Mouse (Mus musculus) limb, embryonic 11.5 days (tissue): ENCODE data around the gene Slc3a2. TPM values are rescaled to one million over a fixed set of nuclear protein-coding genes. Genes with fewer than 3 reads are reported as not detected.

Source experiments
- ATAC-seq: fragments of 200-750 bp; cut with Nextera tagmentation; 2 replicates; pipeline ENCODE4 v1.8.0; 2017; ENCODE audit warnings: low read depth; ENCODE audit not compliant: insufficient number of reproducible peaks, low FRiP score, low TSS enrichment
- DNase-seq: peaks from one replicate; pipeline ENCODE4 v3.0.0-alpha.2; 2015; ENCODE audit warnings: low spot score
- H3K27ac ChIP-seq: fragments of 300-500 bp; sonication (generic); replicated peaks from 2 replicates; pipeline ENCODE4 v1.5.1; 2014; ENCODE audit warnings: low read depth, mild to moderate bottlenecking, low read length
- H3K27me3 ChIP-seq: fragments of 300-500 bp; sonication (generic); 2 replicates; pipeline ENCODE4 v1.6.1; 2014; ENCODE audit warnings: mild to moderate bottlenecking, low read length, mixed read lengths; ENCODE audit not compliant: control insufficient read depth, insufficient read depth
- H3K36me3 ChIP-seq: fragments of 300-500 bp; sonication (generic); 2 replicates; pipeline ENCODE4 v1.6.1; 2014; ENCODE audit warnings: mild to moderate bottlenecking, low read length, moderate library complexity, mixed read lengths; ENCODE audit not compliant: control insufficient read depth, insufficient read depth
- H3K4me1 ChIP-seq: fragments of 300-500 bp; sonication (generic); 2 replicates; pipeline ENCODE4 v1.6.1; 2014; ENCODE audit warnings: low read length, mixed read lengths; ENCODE audit not compliant: control insufficient read depth, insufficient read depth
- H3K4me2 ChIP-seq: fragments of 300-500 bp; sonication (generic); 2 replicates; pipeline ENCODE4 v1.6.1; 2014; ENCODE audit warnings: low read depth, mild to moderate bottlenecking, moderate library complexity; ENCODE audit not compliant: severe bottlenecking
- H3K4me3 ChIP-seq: fragments of 300-500 bp; sonication (generic); 2 replicates; pipeline ENCODE4 v1.5.1; 2014; ENCODE audit warnings: low read depth, low read length
- H3K9ac ChIP-seq: fragments of 300-500 bp; sonication (generic); 2 replicates; pipeline ENCODE4 v1.6.1; 2014; ENCODE audit warnings: mild to moderate bottlenecking, low read length
- H3K9me3 ChIP-seq: fragments of 300-500 bp; sonication (generic); 2 replicates; pipeline ENCODE4 v1.6.1; 2016; ENCODE audit warnings: low read length; ENCODE audit not compliant: control insufficient read depth
- WGBS: fragments of 180-500 bp; shearing (Covaris S2); extraction: QIAGEN DNeasy Blood & Tissue Kit; methylation state at CpG from one replicate; pipeline ENCODE4 v1.1.7; 2014; 5-methylcytosine and 5-hydroxymethylcytosine counted together
- polyA plus RNA-seq: library from polyadenylated mRNA; unstranded; fragments of >200 nt; fragmentation: Nextera tagmentation; extraction: Ambion mirVana; gene quantifications from 2 replicates; pipeline ENCODE4 v1.2.1, GENCODE M21; 2014

Gene Slc3a2
- polyA plus RNA-seq, 1 experiment from 2014 or later: 114 TPM

GRCm38 (mm10) chr19:8692740-8693139, 30.4 kb downstream of the Slc3a2 start:
- 74% methylated on average over 5 of the region's 5 CpGs for WGBS
- Histone ChIP-seq H3K27ac (no peak overlapping the region), H3K9ac (no peak overlapping the region), H3K36me3 (no peaks in the 10 kb centered on the region), H3K4me3 (no peak overlapping the region), H3K4me2 (no peak overlapping the region), H3K4me1 (no peaks in the 10 kb centered on the region), H3K27me3 (no peaks in the 10 kb centered on the region), H3K9me3 (no peaks in the 10 kb centered on the region)
- ATAC-seq (no peak), DNase-seq (no peak)

DNA sequence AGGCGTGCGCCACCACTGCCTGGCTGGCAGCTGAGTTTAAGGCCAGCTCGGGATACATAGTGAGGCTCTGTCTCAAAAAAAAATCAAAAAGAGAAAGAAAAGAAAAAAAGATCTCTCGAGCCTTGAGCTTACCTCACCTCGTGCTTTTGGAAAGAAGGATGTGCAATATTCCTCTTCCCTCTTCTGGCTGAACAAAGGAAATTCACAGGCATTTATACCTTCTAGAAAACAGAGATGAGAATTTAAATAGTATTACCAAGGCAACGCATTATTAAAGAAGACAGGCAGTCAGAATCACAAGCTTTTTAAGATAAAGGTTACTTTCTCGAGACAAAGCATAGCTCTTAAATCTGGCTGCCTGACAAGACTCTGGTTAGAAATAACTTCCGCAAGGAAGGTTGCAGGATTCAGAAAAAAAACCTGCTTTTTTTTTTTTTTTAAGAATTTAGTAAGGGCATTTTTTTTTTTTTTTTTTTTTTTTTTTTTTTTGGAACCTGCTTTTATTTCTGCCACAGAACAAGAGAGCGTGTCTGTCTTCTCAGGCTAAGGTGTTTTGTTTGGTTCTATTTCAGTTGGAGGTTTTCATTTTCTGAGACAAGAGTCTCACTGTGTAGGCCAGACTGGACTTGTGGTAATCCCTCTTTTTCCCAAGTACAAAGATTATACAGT, 31.2 kb downstream of the Slc3a2 start:
- DNase-seq (no peak), ATAC-seq (no peak)
- no peaks in the 10 kb centered on the region for H3K36me3 ChIP-seq
- no peak overlapping the region for H3K4me2 ChIP-seq
- no peak overlapping the region for H3K4me3 ChIP-seq
- H3K4me1 ChIP-seq: no peaks in the 10 kb centered on the region
- H3K9me3 ChIP-seq: no peaks in the 10 kb centered on the region
- no peak overlapping the region for H3K27ac ChIP-seq
- H3K9ac ChIP-seq: no peak overlapping the region
- H3K27me3 ChIP-seq: no peaks in the 10 kb centered on the region
- WGBS: 73% methylated on average over 9 of the region's 9 CpGs

GRCm38 (mm10) chr19:8683627-8684026, 39.5 kb downstream of the Slc3a2 start:
- no peaks in the 10 kb centered on the region for H3K36me3 ChIP-seq
- H3K4me1 ChIP-seq: no peaks in the 10 kb centered on the region
- H3K4me2 ChIP-seq: no peak overlapping the region
- DNase-seq (no peak), ATAC-seq (no peak)
- 76% methylated on average over 2 of the region's 2 CpGs for WGBS
- H3K27ac ChIP-seq: no peak overlapping the region
- H3K9me3 ChIP-seq: no peaks in the 10 kb centered on the region
- no peaks in the 10 kb centered on the region for H3K27me3 ChIP-seq
- H3K9ac ChIP-seq: no peak overlapping the region
- no peak overlapping the region for H3K4me3 ChIP-seq

GRCm38 (mm10) chr19:8682996-8683395, 40.2 kb downstream of the Slc3a2 start:
- ATAC-seq (peak; percentile 56), DNase-seq (peak; percentile 82)
- H3K4me2 ChIP-seq: no peak overlapping the region
- no peaks in the 10 kb centered on the region for H3K4me1 ChIP-seq
- no peaks in the 10 kb centered on the region for H3K36me3 ChIP-seq
- no peaks in the 10 kb centered on the region for H3K9me3 ChIP-seq
- H3K9ac ChIP-seq: no peak overlapping the region
- WGBS: 0% methylated on average over 3 of the region's 3 CpGs
- H3K27me3 ChIP-seq: no peaks in the 10 kb centered on the region
- H3K27ac ChIP-seq: no peak overlapping the region
- H3K4me3 ChIP-seq: no peak overlapping the region

DNA sequence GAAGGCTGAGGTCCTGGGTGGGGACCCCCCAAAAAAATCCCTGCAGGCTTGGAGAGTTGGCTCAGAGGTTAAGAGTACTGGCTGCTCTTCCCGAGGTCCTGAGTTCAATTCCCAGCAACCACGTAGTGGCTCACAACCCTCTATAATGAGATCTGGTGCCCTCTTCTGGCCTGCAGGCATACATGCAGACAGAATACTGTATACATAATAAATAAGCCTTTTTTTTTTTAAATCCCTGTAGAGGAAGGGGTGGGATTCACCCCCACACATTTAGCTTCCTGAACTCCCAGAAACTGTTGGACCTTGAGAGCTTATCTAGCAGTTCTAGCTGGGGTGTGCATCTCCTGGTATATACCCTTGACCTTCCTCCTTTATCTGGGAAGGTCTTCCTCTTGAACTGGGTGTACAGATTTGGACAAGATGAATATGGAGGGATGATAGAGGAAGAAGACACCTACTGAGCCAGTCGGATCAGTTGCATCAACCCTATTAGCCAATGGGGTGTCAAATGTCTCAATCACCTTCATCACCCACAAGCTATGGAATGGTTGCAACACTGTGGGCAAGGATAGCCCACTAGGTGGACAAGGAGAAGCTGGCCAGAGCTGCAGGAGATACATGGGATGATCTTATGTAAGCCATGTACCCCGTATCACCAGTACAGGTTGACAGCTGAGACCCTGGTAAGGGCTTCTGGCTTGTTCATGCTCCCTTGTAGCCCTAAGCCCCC, 41.4 kb downstream of the Slc3a2 start:
- WGBS: 90% methylated on average over 4 of the region's 4 CpGs
- Histone ChIP-seq H3K9ac (no peak overlapping the region), H3K9me3 (no peaks in the 10 kb centered on the region), H3K36me3 (no peaks in the 10 kb centered on the region), H3K4me2 (no peak overlapping the region), H3K27me3 (no peaks in the 10 kb centered on the region), H3K4me3 (no peak overlapping the region), H3K4me1 (no peaks in the 10 kb centered on the region), H3K27ac (no peak overlapping the region)
- ATAC-seq: no peak
- DNase-seq: no peak

DNA sequence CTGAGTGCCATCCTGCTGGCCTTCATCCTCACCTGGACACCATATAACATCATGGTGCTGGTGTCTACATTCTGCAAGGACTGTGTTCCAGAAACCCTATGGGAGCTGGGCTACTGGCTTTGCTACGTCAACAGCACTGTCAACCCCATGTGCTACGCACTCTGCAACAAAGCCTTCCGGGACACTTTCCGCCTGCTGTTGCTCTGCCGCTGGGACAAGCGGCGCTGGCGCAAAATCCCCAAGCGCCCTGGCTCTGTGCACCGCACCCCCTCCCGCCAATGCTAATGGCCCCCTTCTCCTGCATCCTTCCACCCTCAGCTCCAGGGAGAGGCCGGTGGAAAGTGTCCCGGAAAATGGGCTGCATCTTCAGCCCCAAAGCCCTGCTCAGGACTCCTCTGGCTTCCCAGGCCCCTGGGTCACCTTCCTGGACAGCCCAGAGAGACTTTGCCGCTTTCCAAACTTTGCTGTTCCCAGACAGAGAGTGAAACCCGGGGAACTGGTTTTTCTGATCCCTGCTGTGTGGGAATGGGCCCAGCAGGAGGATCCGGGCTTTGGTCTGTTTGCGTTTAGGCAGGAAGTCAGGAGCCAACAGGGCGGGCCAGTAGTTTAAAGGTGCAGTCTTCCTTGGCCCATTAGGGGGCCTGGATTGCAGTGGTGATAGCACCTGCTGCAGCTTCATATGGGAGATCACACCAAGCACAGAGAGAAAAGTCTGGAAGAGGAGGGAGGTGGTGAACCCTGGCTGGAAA, 44.0 kb downstream of the Slc3a2 start:
- no peaks in the 10 kb centered on the region for H3K36me3 ChIP-seq
- no peaks in the 10 kb centered on the region for H3K27me3 ChIP-seq
- no peak overlapping the region for H3K4me2 ChIP-seq
- H3K4me3 ChIP-seq: no peak overlapping the region
- no peaks in the 10 kb centered on the region for H3K4me1 ChIP-seq
- no peak for ATAC-seq
- H3K9me3 ChIP-seq: no peaks in the 10 kb centered on the region
- WGBS: 28% methylated on average over 18 of the region's 18 CpGs
- H3K9ac ChIP-seq: peak overlapping the region; percentile 28; the same call in 1 of the 2 replicates
- DNase-seq: peak; percentile 33
- no peak overlapping the region for H3K27ac ChIP-seq

GRCm38 (mm10) chr19:8673336-8674063, 49.7 kb downstream of the Slc3a2 start:
- DNase-seq: no peak
- Histone ChIP-seq H3K4me2 (no peak overlapping the region), H3K27me3 (no peaks in the 10 kb centered on the region), H3K4me3 (no peak overlapping the region), H3K27ac (no peak overlapping the region), H3K9ac (no peak overlapping the region), H3K4me1 (no peaks in the 10 kb centered on the region), H3K36me3 (no peaks in the 10 kb centered on the region), H3K9me3 (no peaks in the 10 kb centered on the region)
- ATAC-seq: no peak
- 75% methylated on average over 9 of the region's 9 CpGs for WGBS

- H3K27ac ChIP-seq: no peak overlapping the region
- no peaks in the 10 kb centered on the region for H3K36me3 ChIP-seq
- DNase-seq (no peak), ATAC-seq (no peak)
- no peak overlapping the region for H3K9ac ChIP-seq
- no peaks in the 10 kb centered on the region for H3K4me1 ChIP-seq
- no peak overlapping the region for H3K4me2 ChIP-seq
- 89% methylated on average over 3 of the region's 3 CpGs for WGBS
- H3K9me3 ChIP-seq: no peaks in the 10 kb centered on the region
- H3K4me3 ChIP-seq: no peak overlapping the region
- H3K27me3 ChIP-seq: no peaks in the 10 kb centered on the region
These were observed 50.3 kb downstream of the Slc3a2 start for GRCm38 (mm10) chr19:8672859-8673258.
